Mouse (Mus musculus): ENCODE measurements around the gene Sytl4. TPM values are rescaled to one million over a fixed set of nuclear protein-coding genes. Genes with fewer than 3 reads are reported as not detected.

The Sytl4 gene
- polyA plus RNA-seq, 1 experiment, result 6.5 TPM

GRCm38 (mm10) chrX:133908261-133908660 is 73.4 kb downstream of the Sytl4 start, which contains the start of gene Srpx2:
Gene Srpx2, plus strand, starts transcription at chrX:133908426.
- 40% methylated on average over 3 of the region's 3 CpGs for WGBS
- Histone ChIP-seq H3K4me1 (ENCODE audit: control insufficient read depth, insufficient read depth, low read length) (no peaks in the 10 kb centered on the region), H3K4me3 (replicated peaks; ENCODE audit: control insufficient read depth, low read depth, low read length) (no peak within 1 kb of the TSS), H3K27ac (ENCODE audit: control insufficient read depth, insufficient read depth, low read depth, low read length, poor library complexity) (no peak within 1 kb of the TSS)
- TF ChIP-seq CTCF (IDR thresholded peaks at IDR 0.05; ENCODE audit: control insufficient read depth, insufficient read depth, low read length) (no peak), POLR2A (IDR thresholded peaks at IDR 0.05; ENCODE audit: borderline replicate concordance, control insufficient read depth, low read depth, low read length) (no peak)

- no peaks in the 10 kb centered on the region for H3K4me1 ChIP-seq (ENCODE audit: control insufficient read depth, insufficient read depth, low read length)
- no peak for TF ChIP-seq POLR2A (IDR thresholded peaks at IDR 0.05; ENCODE audit: borderline replicate concordance, control insufficient read depth, low read depth, low read length)
- 0 out of 2 replicates have a peak, but pooled peaks have one; percentile 6 for TF ChIP-seq CTCF (IDR thresholded peaks at IDR 0.05; ENCODE audit: control insufficient read depth, insufficient read depth, low read length)
- peak within 1 kb of the TSS; percentile 58 for H3K4me3 ChIP-seq (replicated peaks; ENCODE audit: control insufficient read depth, low read depth, low read length)
- H3K27ac ChIP-seq (ENCODE audit: control insufficient read depth, insufficient read depth, low read depth, low read length, poor library complexity), result no peak within 1 kb of the TSS
- 18% methylated on average over 33 of the region's 33 CpGs for WGBS
Measured at GRCm38 (mm10) chrX:133898014-133898542, 83.5 kb downstream of the Sytl4 start, which contains the start of gene Tspan6. Gene Tspan6, minus strand, starts transcription at chrX:133898429.

- TF ChIP-seq CTCF (IDR thresholded peaks at IDR 0.05; ENCODE audit: control insufficient read depth, insufficient read depth, low read length), result no peak
- no peak for TF ChIP-seq POLR2A (IDR thresholded peaks at IDR 0.05; ENCODE audit: borderline replicate concordance, control insufficient read depth, low read depth, low read length)
- WGBS, result 82% methylated on average over 5 of the region's 5 CpGs
- H3K4me3 ChIP-seq (replicated peaks; ENCODE audit: control insufficient read depth, low read depth, low read length), result no peak overlapping the region
- no peaks in the 10 kb centered on the region for H3K4me1 ChIP-seq (ENCODE audit: control insufficient read depth, insufficient read depth, low read length)
- H3K27ac ChIP-seq (ENCODE audit: control insufficient read depth, insufficient read depth, low read depth, low read length, poor library complexity), result no peak overlapping the region
Measured at GRCm38 (mm10) chrX:133888111-133888510, 93.5 kb downstream of the Sytl4 start.

DNA sequence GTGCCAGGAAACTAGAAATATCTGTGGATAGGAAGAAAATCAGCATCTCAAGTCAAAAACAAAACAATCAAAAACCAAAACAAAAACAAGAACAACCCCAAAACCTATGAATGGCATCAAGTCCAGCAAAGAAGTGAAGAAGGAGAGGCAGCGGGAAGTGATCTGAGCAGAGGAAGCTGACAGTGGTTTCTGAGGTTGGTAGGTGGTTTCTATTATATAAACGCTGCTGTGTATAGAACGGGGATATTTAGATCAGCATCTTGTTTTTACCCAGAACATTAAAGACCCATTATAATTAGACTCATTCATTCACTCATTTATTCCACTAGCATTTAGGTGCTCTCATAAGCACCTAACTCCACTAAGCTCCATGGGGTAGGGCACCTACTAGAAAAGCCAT is 94.3 kb downstream of the Sytl4 start:
- no peak overlapping the region for H3K4me3 ChIP-seq (replicated peaks; ENCODE audit: control insufficient read depth, low read depth, low read length)
- WGBS, result 6% methylated on average over 3 of the region's 3 CpGs
- no peaks in the 10 kb centered on the region for H3K4me1 ChIP-seq (ENCODE audit: control insufficient read depth, insufficient read depth, low read length)
- H3K27ac ChIP-seq (ENCODE audit: control insufficient read depth, insufficient read depth, low read depth, low read length, poor library complexity), result no peak overlapping the region
- no peak for TF ChIP-seq CTCF (IDR thresholded peaks at IDR 0.05; ENCODE audit: control insufficient read depth, insufficient read depth, low read length)
- TF ChIP-seq POLR2A (IDR thresholded peaks at IDR 0.05; ENCODE audit: borderline replicate concordance, control insufficient read depth, low read depth, low read length), result no peak

Other genes with a start within 250 kb of the Sytl4 start
- gene Tnmd, start 130.8 kb downstream of the Sytl4 start, polyA plus RNA-seq (2011; ENCODE audit: insufficient read depth, insufficient read length, low replicate concordance, missing spikeins), result not detected in 2 replicates
- gene Tspan6, start 83.4 kb downstream of the Sytl4 start, polyA plus RNA-seq (2011; ENCODE audit: insufficient read depth, insufficient read length, low replicate concordance, missing spikeins), result 3.4 and 4.3 TPM in 2 replicates
- 1.5 and 2.2 TPM in 2 replicates for gene Srpx2, start 73.4 kb downstream of the Sytl4 start, polyA plus RNA-seq (2011; ENCODE audit: insufficient read depth, insufficient read length, low replicate concordance, missing spikeins)
- 9.3 and 12.1 TPM in 2 replicates for gene Cstf2, start 77.4 kb upstream of the Sytl4 start, polyA plus RNA-seq (2011; ENCODE audit: insufficient read depth, insufficient read length, low replicate concordance, missing spikeins)
- gene Xkrx, start 180.3 kb upstream of the Sytl4 start, polyA plus RNA-seq (2011; ENCODE audit: insufficient read depth, insufficient read length, low replicate concordance, missing spikeins), result 4.4 and 12.4 TPM in 2 replicates
- gene Arl13a, start 205.7 kb upstream of the Sytl4 start, polyA plus RNA-seq (2011; ENCODE audit: insufficient read depth, insufficient read length, low replicate concordance, missing spikeins), result not detected in 2 replicates
- gene Nox1, start 240.1 kb upstream of the Sytl4 start, polyA plus RNA-seq (2011; ENCODE audit: insufficient read depth, insufficient read length, low replicate concordance, missing spikeins), result 0.97 TPM in 1 of 2 replicates, not detected in the other

All from bone marrow, adult 2 months (tissue).